Mouse (Mus musculus) small intestine, adult 2 months (tissue): ENCODE data around the gene Rfxank.

Experiments used
- CTCF ChIP-seq: fragments of 200-500 bp; IDR thresholded peaks from 2 replicates; pipeline ENCODE4 v1.5.1; 2012; ENCODE audit warnings: low read depth, mild to moderate bottlenecking, control low read depth, inconsistent platforms, low read length, moderate library complexity, mixed read lengths; ENCODE audit not compliant: insufficient replicate concordance, insufficient read length; ENCODE audit errors: extremely low read depth
- POLR2A ChIP-seq: fragments of 200-500 bp; IDR thresholded peaks from 2 replicates; pipeline ENCODE4 v1.6.1; 2012; ENCODE audit warnings: low read depth, mild to moderate bottlenecking, control low read depth, inconsistent platforms, low read length, moderate library complexity

DNA sequence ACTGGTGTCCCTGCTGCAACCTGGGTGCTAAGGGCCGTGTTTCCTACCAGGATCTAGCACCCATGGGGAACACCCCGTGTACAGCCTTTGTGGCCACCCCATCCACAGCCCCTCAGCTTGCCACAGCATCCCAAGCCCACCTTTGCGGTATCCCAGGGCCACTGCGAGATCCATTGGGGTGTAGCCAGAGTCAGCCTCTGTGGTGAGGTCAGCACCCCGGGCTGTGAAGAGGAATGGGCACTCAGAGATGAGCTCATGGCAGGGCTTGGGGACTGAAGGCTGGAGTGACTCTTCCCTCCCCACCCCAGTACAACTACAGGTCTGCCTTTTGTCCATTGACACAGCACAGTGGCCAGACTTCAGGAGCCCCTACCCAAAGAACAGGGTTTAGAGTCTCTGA is 4.9 kb downstream of the Rfxank start:
- TF ChIP-seq CTCF (no peak), POLR2A (no peak)
